Mouse (Mus musculus): ENCODE measurements at regions not wholly inside any gene's neighbourhood (a gene's known extent, or its start where the extent isn't known, plus 50 kb on each side); places are given as distances from the start of the nearest gene placed in this dataset.

GRCm38 (mm10) chr1:144317560-144317959 lies 68.5 kb upstream of the Rgs1 start:
- no peak for DNase-seq (ENCODE audit: low read depth, low spot score)

DNA sequence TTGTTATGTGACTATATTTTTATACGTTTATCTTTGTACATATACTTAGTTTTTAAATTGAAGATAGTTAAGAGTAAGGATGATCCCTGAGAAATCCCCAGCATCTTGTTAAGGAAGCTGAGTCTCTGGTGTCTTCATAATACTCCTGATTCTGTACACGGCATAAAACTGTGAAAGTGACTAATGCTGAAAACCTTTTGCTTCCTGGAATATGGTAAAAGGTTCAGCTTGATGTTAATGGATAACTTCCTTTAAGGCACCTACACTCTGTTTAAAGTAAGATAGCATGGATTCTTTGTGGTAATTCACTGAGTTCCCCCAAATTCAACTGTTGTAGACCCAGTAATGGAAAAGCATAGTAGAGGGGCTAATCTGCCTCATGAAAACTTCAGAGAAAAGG lies 67.2 kb upstream of the Rgs1 start:
- DNase-seq (ENCODE audit: low read depth, low spot score): no peak

DNA sequence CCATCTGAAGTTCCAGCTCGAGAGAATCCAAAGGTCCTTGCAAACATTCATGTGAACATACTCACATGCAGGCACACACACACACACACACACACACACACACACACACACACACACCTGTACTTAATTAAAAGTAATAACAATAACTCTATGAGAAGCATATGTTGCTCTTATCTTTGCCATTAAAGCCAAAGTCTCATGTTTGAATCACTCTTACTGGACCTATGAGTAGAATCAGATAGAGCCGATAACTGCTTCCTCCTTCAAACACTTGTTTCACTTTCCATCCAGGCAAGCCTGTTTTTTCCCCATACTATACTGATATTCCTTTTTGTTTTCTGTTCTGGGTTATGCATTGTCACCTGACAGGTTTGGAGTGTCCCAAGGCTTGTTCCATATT lies 65.3 kb upstream of the Rgs1 start:
- DNase-seq (ENCODE audit: low read depth, low spot score): no peak

DNA sequence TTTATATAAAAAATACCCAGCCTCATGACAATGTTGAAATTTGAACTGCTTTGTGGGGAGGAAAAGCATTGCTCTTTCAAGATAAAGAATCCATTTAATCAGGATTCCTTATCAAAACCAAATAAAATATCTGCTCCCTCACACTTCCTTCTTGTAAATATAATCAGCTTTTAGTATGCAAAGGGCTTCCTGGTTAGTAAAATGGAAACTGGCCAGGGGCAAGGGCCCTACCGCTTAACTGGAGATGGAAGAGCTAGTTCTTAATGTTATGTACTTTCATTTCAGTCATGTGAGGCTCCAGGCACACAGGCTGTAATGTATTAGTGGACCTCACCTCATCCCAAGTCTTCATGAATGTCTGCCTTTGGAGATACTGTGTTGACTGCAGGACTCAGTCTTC lies 64.3 kb upstream of the Rgs1 start:
- no peak for DNase-seq (ENCODE audit: low read depth, low spot score)

DNA sequence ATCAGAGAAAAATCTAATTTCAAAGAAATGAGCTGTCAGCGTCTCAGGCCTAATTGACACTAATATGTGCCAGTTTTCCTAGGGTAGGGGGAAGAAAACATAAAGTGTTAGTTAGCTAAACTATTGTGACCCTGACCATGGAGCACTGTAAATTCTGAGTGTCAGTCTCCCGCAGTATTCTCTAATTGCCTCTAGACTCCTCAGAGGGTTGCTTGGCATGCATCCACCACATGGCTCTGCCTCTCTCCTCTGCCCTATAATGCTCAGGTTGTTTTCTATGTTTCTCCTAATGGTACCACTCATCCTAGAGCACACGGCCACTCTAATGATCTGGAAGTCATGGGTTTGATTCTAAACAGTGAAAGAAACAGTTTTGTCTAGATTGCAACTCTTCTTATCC lies 60.9 kb upstream of the Rgs1 start:
- no peak for DNase-seq (ENCODE audit: low read depth, low spot score)

GRCm38 (mm10) chr1:144308313-144308712 lies 59.3 kb upstream of the Rgs1 start:
- DNase-seq (ENCODE audit: low read depth, low spot score): no peak

DNA sequence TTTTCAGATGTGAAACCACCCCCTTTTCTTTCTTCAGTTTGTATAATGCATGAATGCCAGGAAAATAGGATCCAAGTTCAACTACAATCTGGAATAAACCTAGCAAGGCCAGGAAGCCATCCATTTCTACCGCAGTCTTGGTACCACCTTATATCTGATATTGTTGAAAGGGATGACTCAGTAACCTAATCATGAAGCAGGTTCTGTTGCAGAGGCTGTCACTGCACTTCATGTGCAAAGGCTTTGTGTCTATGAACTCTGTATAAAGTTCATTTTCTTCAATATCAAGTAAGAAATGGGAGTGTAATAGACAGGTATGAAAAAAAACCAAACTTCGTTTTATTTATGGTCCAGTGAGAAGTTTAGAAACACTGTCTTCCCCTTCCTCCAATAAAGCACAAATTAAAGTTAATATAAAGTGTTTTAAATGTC lies 58.8 kb upstream of the Rgs1 start:
- no peak for DNase-seq (ENCODE audit: low read depth, low spot score)

DNA sequence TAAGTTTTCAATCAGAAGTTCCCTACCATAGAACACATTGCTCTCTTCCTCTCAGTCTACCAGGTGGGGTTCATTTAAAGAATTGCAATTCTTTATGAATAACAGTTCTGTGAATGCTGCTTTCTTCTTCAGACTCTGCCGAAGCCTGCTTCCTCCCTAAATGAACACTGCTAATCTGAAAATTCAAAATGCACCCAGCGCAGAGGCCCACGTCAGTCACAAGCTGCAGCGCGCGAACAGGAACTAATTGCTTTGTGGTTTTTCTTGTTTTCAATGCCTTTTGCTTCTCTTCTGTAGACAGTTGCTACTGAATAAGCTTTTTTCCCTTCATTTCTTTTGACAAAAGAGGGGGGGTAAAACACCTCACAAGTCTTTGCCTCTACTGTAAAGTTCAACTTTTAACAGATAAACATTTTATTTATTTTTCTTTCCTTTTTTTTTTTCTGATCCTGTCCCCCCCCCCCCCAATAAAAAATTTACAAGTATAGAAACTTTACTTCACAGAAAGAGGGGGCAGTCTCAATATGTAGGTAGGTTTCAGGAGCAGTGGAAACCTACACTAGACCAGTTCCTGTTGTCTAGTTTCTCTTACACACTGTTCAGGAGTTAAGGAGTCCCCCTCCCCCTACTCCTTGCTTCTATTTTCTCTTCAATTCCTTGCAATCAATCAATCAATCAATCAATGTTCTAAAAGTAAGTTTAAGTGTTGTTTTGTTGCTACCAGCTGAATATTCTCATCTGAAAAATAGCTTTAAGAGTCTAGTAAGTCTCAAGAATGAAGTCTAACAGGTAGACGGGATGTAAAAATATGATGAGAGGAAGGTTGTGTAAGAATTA lies 58.2 kb upstream of the Rgs1 start:
- no peak for DNase-seq (ENCODE audit: low read depth, low spot score)

DNA sequence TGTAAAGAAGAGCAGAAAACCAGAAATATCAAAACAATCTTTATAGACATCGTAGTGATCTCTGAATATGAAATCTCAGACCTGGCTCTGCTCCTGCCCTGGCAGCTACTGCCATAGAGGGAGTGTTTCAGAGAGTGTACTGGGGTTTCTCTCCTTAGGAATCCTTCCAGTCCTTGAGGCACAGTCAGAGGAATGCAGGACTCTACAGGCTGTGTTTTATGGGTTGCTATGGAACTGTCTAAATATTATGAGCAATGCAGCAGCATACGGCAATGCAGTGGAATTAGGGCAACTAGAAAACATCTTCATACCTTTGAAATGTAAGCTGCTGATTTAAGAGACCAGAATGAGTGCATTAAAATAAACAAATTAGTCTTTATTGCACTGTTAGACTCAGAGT lies 57.2 kb upstream of the Rgs1 start:
- no peak for DNase-seq (ENCODE audit: low read depth, low spot score)

- DNase-seq (ENCODE audit: low read depth, low spot score): no peak
Observed at GRCm38 (mm10) chr1:144300670-144301069, 51.6 kb upstream of the Rgs1 start.
